In the genomic region with DNA sequence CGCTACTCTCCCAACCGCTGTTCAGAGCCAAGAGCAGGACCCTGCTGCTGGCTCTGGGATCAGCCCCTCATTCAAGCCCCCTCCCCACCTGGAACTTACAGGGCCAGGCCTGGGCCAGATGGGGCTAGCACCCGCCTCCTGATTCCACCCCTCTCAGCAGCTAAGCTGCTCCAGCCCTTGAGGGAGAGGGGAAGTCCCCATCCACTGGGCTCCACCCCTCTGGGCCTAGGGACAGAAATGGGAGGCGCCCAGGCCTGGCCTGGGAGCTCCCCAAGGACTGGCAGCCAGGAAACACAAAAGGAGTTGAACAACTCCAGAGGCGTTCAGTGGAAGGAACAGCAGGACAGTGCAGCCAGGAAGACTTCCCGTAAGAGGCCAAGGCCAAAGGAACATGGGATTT, we compare ENCODE assay signal across 9 mouse cellular contexts. TPM values are rescaled to one million over a fixed set of nuclear protein-coding genes. Genes with fewer than 3 reads are reported as not detected.
DNase-seq lines count a peak whose midpoint lies in the region; ATAC-seq and TF ChIP-seq lines count a peak whose summit lies in the region.
"Had no signal": no experiment of that assay in that cellular context is flagged by ENCODE, and none has a peak within 500 bp of the region (broad histone marks: within the 10 kb centered on the region; RNA-seq: fewer than 3 reads in every experiment).

No protein-coding gene starts in this region.

- in situ Hi-C loops in Patski (cut with MboI; ENCODE audit: low pct_unique_long_range_greater_than_20kb) = no loop called here

- H3K27me3 ChIP-seq in Patski = peaks cover 6% of the 10 kb centered on the region
- H3K27me3 ChIP-seq in embryonic facial prominence, embryonic 12.5 days = peaks cover 85% of the 10 kb centered on the region
- H3K27me3 ChIP-seq in kidney, adult 2 months (replicated peaks; ENCODE audit: control insufficient read depth, insufficient read depth, low read length) = no peaks in the 10 kb centered on the region
- H3K27me3 ChIP-seq in liver, embryonic 12.5 days (replicated peaks) = peaks cover 99% of the 10 kb centered on the region
- H3K27me3 ChIP-seq in neural tube, embryonic 11.5 days (ENCODE audit: control insufficient read depth, insufficient read depth, low read length) = peaks cover 52% of the 10 kb centered on the region

- CTCF ChIA-PET in Patski (lab: Charles Lee) = interaction anchor here (1.5 to 2.4 kb wide), 2 partner anchors 42 to 53 kb away, joined by 4 to 12 read pairs; no protein-coding TSS in a partner anchor

- DNase-seq in 3T3-L1 (ENCODE audit: low read depth, low spot score) (peak; percentile 93), Patski (ENCODE audit: low read depth, low spot score) (no peak)
- peak; percentile 89 to 92 for DNase-seq in heart, adult 9 months (ENCODE audit: low spot score in 2 of 2)
- peak; percentile 76 for DNase-seq in kidney, adult 2 months
- DNase-seq in neural tube, embryonic 11.5 days (ENCODE audit: low spot score) = peak; percentile 62
- DNase-seq in urinary bladder, postnatal 4 days (ENCODE audit: low spot score in 2 of 2) = peak; percentile 78 to 82

- peak overlapping the region; percentile 49 for H3K9ac ChIP-seq in embryonic facial prominence, embryonic 12.5 days
- H3K9ac ChIP-seq in liver, embryonic 12.5 days = no peak overlapping the region
- peak overlapping the region; percentile 45; the same call in 1 of the 2 replicates for H3K9ac ChIP-seq in neural tube, embryonic 11.5 days (ENCODE audit: low read length)

- POLR2A ChIA-PET in Patski (lab: Charles Lee) = interaction anchor here (1.2 kb wide), 1 partner anchor 54 kb away, joined by 3 read pairs; no protein-coding TSS in a partner anchor

- H3K4me1 ChIP-seq in embryonic facial prominence, embryonic 12.5 days = peaks cover 30% of the 10 kb centered on the region
- H3K4me1 ChIP-seq in kidney, adult 2 months (ENCODE audit: control insufficient read depth, insufficient read depth, low read length) = no peaks in the 10 kb centered on the region
- peaks cover 29% of the 10 kb centered on the region for H3K4me1 ChIP-seq in liver, embryonic 12.5 days
- H3K4me1 ChIP-seq in neural tube, embryonic 11.5 days (ENCODE audit: control insufficient read depth, insufficient read depth, low read length) = peaks cover 17% of the 10 kb centered on the region

- no peaks in the 10 kb centered on the region for H3K9me3 ChIP-seq in embryonic facial prominence, embryonic 12.5 days
- no peaks in the 10 kb centered on the region for H3K9me3 ChIP-seq in liver, embryonic 12.5 days (replicated peaks)
- no peaks in the 10 kb centered on the region for H3K9me3 ChIP-seq in neural tube, embryonic 11.5 days (ENCODE audit: control insufficient read depth, low read length)

- ATAC-seq in Patski = peak; percentile 15
- ATAC-seq in embryonic facial prominence, embryonic 12.5 days (ENCODE audit: insufficient number of reproducible peaks, insufficient read depth, low FRiP score, low TSS enrichment) = peak; percentile 50; the same call in 1 of the 2 replicates
- peak; percentile 14 for ATAC-seq in liver, embryonic 12.5 days
- peak; percentile 39; the same call in 1 of the 2 replicates for ATAC-seq in neural tube, embryonic 11.5 days (ENCODE audit: insufficient read depth, low FRiP score, low TSS enrichment)

- H3K36me3 ChIP-seq in embryonic facial prominence, embryonic 12.5 days = no peaks in the 10 kb centered on the region
- H3K36me3 ChIP-seq in kidney, adult 2 months (ENCODE audit: control insufficient read depth, insufficient read depth, low read length) = no peaks in the 10 kb centered on the region
- no peaks in the 10 kb centered on the region for H3K36me3 ChIP-seq in liver, embryonic 12.5 days
- H3K36me3 ChIP-seq in neural tube, embryonic 11.5 days (ENCODE audit: control insufficient read depth, insufficient read depth, low read length) = no peaks in the 10 kb centered on the region

- peak overlapping the region; percentile 40 for H3K4me3 ChIP-seq in embryonic facial prominence, embryonic 12.5 days
- peak overlapping the region; percentile 25; the same call in 1 of the 2 replicates for H3K4me3 ChIP-seq in kidney, adult 2 months (ENCODE audit: insufficient read depth, low read depth, low read length)
- peak overlapping the region; percentile 36 for H3K4me3 ChIP-seq in liver, embryonic 12.5 days
- H3K4me3 ChIP-seq in neural tube, embryonic 11.5 days (ENCODE audit: low read depth, low read length) = peak overlapping the region; percentile 40
- H3K4me3 ChIP-seq: erythroblast, embryonic 14.5 days had no signal

- WGBS in embryonic facial prominence, embryonic 12.5 days = 7% methylated on average over 5 of the region's 6 CpGs
- 11% methylated on average over 5 of the region's 6 CpGs for WGBS in kidney, adult 2 months
- 14% methylated on average over 5 of the region's 6 CpGs for WGBS in liver, embryonic 12.5 days (ENCODE audit: insufficient replicate concordance)
- 10% methylated on average over 6 of the region's 6 CpGs for WGBS in neural tube, embryonic 11.5 days

- no peak for TF ChIP-seq POLR2A in kidney, adult 2 months (IDR thresholded peaks at IDR 0.05; ENCODE audit: low read depth, low read length)

- peak overlapping the region; percentile 88 for H3K4me2 ChIP-seq in embryonic facial prominence, embryonic 12.5 days (replicated peaks)
- H3K4me2 ChIP-seq in liver, embryonic 12.5 days = peak overlapping the region; percentile 62
- peak overlapping the region; percentile 70 for H3K4me2 ChIP-seq in neural tube, embryonic 11.5 days (ENCODE audit: low read depth)

- H3K27ac ChIP-seq in embryonic facial prominence, embryonic 12.5 days = no peak overlapping the region
- no peak overlapping the region for H3K27ac ChIP-seq in kidney, adult 2 months (ENCODE audit: insufficient read depth, low read depth, low read length)
- H3K27ac ChIP-seq in liver, embryonic 12.5 days = no peak overlapping the region
- no peak overlapping the region for H3K27ac ChIP-seq in neural tube, embryonic 11.5 days (ENCODE audit: low read depth, low read length)

- no peak for TF ChIP-seq CTCF in Patski (IDR thresholded peaks at IDR 0.05)
- TF ChIP-seq CTCF in kidney, adult 2 months (conservative IDR thresholded peaks at IDR 0.05; ENCODE audit: insufficient read depth, insufficient read length, low read depth, low read length) = no peak

RNA-seq across cellular contexts. Expression of a gene that starts 4.0 kb away (rescaled TPM):
- 0.81 TPM for polyA plus RNA-seq in Patski (2021)
- polyA plus RNA-seq in embryonic facial prominence, embryonic 12.5 days (2016; fragmentation: Nextera tagmentation; extraction: Ambion mirVana) = 0.46 and 0.47 TPM in 2 replicates
- polyA plus RNA-seq in kidney, adult 2 months (2012; rRNA removed) = 0.41 and 0.61 TPM in 2 replicates
- polyA plus RNA-seq in liver, embryonic 12.5 days (2016; fragmentation: Nextera tagmentation; extraction: Ambion mirVana) = not detected in 2 replicates
- polyA plus RNA-seq in neural tube, embryonic 11.5 days (2014; fragmentation: Nextera tagmentation; extraction: Ambion mirVana) = 0.45 and 0.62 TPM in 2 replicates
- polyA plus RNA-seq: erythroblast, embryonic 14.5 days had no signal
